Mouse (Mus musculus): ENCODE results near the gene Kctd19.

GRCm38 (mm10) chr8:105448596-105448995 lies 35.3 kb upstream of the Kctd19 start:
- TF ChIP-seq CTCF (IDR thresholded peaks at IDR 0.05; ENCODE audit: insufficient read depth, low read length) (no peak), POLR2A (IDR thresholded peaks at IDR 0.05; ENCODE audit: borderline replicate concordance, extremely low read depth, low read depth, low read length) (no peak)

Measured in lung, adult 2 months (tissue).